Mouse (Mus musculus): Measurements from ENCODE around the gene Ralgps2. TPM values are rescaled to one million over a fixed set of nuclear protein-coding genes. Genes with fewer than 3 reads are reported as not detected.

The Ralgps2 gene
- polyA plus RNA-seq, 1 experiment from 2014 or later, result 109 TPM

DNA sequence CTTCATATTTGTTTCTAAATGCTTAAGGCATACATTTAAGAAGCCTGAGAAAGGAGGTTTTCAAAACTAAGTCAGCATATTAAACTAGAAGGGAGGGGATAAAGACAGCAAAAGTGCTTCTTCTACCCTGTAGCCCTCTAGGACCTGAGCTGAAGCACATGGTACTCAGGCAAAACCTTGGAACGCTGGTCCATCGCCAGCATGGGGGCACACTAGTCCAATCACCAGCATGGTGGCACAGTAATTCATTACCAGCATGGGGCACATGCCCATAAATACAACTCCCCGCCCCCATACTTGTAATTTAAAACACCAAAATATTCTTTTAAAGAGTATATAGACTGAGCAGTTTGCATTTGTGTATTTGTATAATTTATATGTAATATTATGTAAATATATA lies 23.1 kb downstream of the Ralgps2 start:
- 83% methylated on average over 3 of the region's 3 CpGs for WGBS
- Histone ChIP-seq H3K36me3 (replicated peaks) (no peaks in the 10 kb centered on the region), H3K4me2 (no peak overlapping the region), H3K4me1 (peaks cover 15% of the 10 kb centered on the region), H3K9me3 (no peaks in the 10 kb centered on the region), H3K27me3 (no peaks in the 10 kb centered on the region), H3K4me3 (replicated peaks) (no peak overlapping the region), H3K9ac (no peak overlapping the region), H3K27ac (no peak overlapping the region)
- no peak for ATAC-seq (ENCODE audit: low FRiP score)

DNA sequence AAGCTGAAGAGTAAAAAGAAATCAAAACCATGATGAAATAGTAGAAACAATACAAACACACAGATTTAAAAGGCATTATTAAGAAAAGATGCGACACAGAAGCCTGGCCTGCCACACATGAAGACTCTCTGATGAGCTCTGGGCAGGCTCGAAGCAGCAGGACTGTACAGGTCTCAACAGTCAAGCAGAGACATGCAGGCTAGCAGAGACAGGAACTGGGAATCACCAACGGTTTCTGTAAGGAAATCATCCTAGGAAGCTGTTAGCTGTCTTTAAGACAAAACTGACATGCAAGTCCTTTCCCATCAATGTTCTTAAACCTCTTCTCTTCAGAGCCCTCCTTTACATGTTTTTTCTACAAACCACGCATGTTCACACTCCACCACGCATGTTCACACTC lies 24.5 kb downstream of the Ralgps2 start:
- 86% methylated on average over 5 of the region's 5 CpGs for WGBS
- no peak for ATAC-seq (ENCODE audit: low FRiP score)
- Histone ChIP-seq H3K4me1 (peaks cover 3% of the 10 kb centered on the region; the same call in 1 of the 2 replicates), H3K4me2 (no peak overlapping the region), H3K9ac (no peak overlapping the region), H3K27ac (no peak overlapping the region), H3K27me3 (no peaks in the 10 kb centered on the region), H3K36me3 (replicated peaks) (no peaks in the 10 kb centered on the region), H3K4me3 (replicated peaks) (no peak overlapping the region), H3K9me3 (no peaks in the 10 kb centered on the region)

DNA sequence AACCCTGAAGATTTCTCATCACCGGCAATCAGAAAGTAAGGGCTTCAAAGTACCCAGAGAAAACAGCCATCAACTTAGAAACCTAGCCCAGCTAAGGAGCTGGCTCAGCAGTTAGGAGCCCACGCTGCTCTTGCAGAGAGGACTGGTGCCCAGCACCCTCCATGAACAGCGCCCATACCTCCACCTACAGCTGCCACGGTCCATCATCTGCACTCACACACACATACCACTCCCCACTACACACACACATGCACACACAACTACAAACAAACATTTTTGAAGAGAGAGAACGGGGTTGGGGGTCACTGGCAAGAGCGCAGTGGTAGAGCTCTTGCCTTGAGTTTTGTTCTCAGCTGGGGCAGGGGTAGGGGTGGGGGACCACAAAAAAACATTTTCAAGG lies 26.2 kb downstream of the Ralgps2 start:
- Histone ChIP-seq H3K27me3 (no peaks in the 10 kb centered on the region), H3K4me3 (replicated peaks) (no peak overlapping the region), H3K36me3 (replicated peaks) (no peaks in the 10 kb centered on the region), H3K9me3 (no peaks in the 10 kb centered on the region), H3K4me2 (no peak overlapping the region), H3K9ac (no peak overlapping the region), H3K27ac (no peak overlapping the region), H3K4me1 (no peaks in the 10 kb centered on the region)
- 95% methylated on average over 6 of the region's 6 CpGs for WGBS
- ATAC-seq (ENCODE audit: low FRiP score), result no peak

DNA sequence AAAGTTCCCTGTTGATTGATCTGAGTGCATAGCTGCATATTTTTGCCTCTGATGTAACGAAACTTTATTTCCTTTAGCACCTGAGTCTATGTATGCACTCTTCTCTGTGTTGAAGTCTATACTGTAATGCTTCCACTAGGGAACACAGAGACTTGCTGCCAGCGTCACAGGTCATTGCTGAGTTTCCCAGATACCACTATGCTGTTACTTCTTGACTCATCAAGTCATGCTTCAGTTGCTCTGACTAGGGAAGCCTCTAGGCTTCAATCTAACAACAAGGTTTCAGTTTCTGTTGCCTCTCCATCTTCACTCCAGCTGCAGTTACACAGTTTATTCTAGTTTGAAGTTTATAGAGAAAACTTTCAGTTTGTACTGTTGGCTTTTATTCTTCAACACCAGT lies 28.5 kb downstream of the Ralgps2 start:
- Histone ChIP-seq H3K9me3 (no peaks in the 10 kb centered on the region), H3K27me3 (no peaks in the 10 kb centered on the region), H3K36me3 (replicated peaks) (peaks cover 3% of the 10 kb centered on the region; the same call in 1 of the 2 replicates), H3K27ac (no peak overlapping the region), H3K4me1 (no peaks in the 10 kb centered on the region), H3K9ac (no peak overlapping the region), H3K4me2 (no peak overlapping the region), H3K4me3 (replicated peaks) (no peak overlapping the region)
- no peak for ATAC-seq (ENCODE audit: low FRiP score)
- WGBS, result 77% methylated on average over 2 of the region's 2 CpGs

DNA sequence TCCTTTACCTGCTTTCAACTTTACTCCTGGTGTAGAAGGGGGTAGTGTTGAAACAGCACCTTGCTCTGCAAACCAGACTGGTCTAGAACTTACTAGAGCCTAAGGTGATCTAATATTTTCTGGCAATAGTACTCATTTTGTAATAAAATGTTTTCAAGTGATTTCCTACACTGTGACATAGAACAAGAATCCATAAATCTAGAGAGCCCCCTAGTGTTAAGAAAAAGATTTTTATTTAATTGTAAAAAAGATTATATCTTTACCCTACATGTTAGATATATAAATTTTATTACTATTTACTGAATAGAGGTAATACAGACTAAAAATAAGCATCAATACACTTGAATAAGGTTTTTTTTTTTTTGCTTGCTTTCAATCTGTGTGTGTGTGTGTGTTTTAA lies 29.6 kb downstream of the Ralgps2 start:
- no peaks in the 10 kb centered on the region for H3K9me3 ChIP-seq
- H3K9ac ChIP-seq, result no peak overlapping the region
- H3K4me1 ChIP-seq, result no peaks in the 10 kb centered on the region
- no peaks in the 10 kb centered on the region for H3K27me3 ChIP-seq
- no peak overlapping the region for H3K4me3 ChIP-seq (replicated peaks)
- H3K4me2 ChIP-seq, result no peak overlapping the region
- no peak overlapping the region for H3K27ac ChIP-seq
- no peak for ATAC-seq (ENCODE audit: low FRiP score)
- H3K36me3 ChIP-seq (replicated peaks), result peaks cover 3% of the 10 kb centered on the region; the same call in 1 of the 2 replicates

DNA sequence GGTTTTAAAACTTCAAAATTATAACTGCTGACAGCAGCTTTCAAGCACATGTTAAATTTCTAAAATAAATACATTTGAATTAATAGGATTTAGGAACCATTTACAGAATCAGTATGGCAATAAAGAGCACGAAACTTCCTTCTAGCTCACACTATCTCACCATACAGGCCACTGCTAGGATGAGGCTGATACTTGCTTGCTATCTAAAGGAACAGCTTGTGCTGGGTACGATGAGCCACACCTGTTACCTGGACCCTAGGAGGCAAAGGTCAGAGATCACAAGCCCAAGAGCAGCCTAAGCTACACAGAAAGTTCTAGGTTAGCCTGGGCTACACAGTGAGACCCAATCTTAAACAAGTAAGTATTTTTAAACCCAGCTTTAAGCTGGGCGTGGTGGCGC lies 30.2 kb downstream of the Ralgps2 start:
- no peaks in the 10 kb centered on the region for H3K4me1 ChIP-seq
- no peak for ATAC-seq (ENCODE audit: low FRiP score)
- H3K27me3 ChIP-seq, result no peaks in the 10 kb centered on the region
- H3K27ac ChIP-seq, result no peak overlapping the region
- 94% methylated on average over 4 of the region's 4 CpGs for WGBS
- no peak overlapping the region for H3K4me2 ChIP-seq
- no peak overlapping the region for H3K9ac ChIP-seq
- peaks cover 3% of the 10 kb centered on the region; the same call in 1 of the 2 replicates for H3K36me3 ChIP-seq (replicated peaks)
- no peak overlapping the region for H3K4me3 ChIP-seq (replicated peaks)
- no peaks in the 10 kb centered on the region for H3K9me3 ChIP-seq

DNA sequence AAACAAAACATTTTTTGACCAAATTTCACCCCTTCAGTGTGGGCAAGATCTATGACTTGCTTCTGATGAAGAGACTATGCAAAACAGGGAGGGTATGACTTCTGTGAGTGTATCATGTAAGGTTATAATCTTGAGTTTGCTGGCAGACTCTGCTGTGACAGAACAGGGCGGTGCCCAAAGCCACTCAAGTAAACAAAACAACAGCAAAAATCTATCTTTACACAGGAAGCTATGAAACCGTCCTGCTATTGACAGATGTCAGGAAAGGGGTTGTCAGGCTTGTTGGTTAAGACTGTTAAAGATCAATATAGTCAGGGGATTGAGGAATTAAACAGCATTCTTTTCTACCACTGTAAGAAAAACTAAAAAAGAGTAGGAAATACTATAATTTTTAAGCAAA lies 33.8 kb downstream of the Ralgps2 start:
- Histone ChIP-seq H3K4me3 (replicated peaks) (no peak overlapping the region), H3K4me2 (no peak overlapping the region), H3K27me3 (no peaks in the 10 kb centered on the region), H3K27ac (no peak overlapping the region), H3K36me3 (replicated peaks) (peaks cover 3% of the 10 kb centered on the region; the same call in 1 of the 2 replicates), H3K9ac (no peak overlapping the region), H3K4me1 (no peaks in the 10 kb centered on the region), H3K9me3 (no peaks in the 10 kb centered on the region)
- 94% methylated on average over 2 of the region's 2 CpGs for WGBS
- ATAC-seq (ENCODE audit: low FRiP score), result no peak

DNA sequence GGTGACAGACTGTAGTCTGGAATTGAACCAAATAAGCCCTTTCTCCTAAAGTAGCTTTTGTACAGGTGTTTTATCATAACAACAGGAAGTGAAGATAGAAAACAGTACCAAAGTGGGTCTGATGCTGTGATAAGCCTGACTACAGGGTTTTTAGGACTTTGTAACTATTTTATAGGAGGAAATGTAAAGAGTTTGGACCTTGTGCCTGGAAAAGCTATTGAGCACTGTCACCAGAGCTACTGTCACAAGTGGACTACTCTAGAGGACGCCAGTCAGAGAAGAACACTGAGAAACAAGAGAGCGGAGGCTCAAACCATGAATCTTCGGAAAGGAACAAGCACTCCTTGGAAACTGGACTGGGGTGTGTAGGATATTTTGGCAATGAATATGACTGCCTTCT lies 35.5 kb downstream of the Ralgps2 start:
- Histone ChIP-seq H3K27ac (no peak overlapping the region), H3K27me3 (no peaks in the 10 kb centered on the region), H3K4me3 (replicated peaks) (no peak overlapping the region), H3K9me3 (no peaks in the 10 kb centered on the region), H3K36me3 (replicated peaks) (peaks cover 12% of the 10 kb centered on the region), H3K9ac (no peak overlapping the region), H3K4me1 (no peaks in the 10 kb centered on the region), H3K4me2 (no peak overlapping the region)
- no peak for ATAC-seq (ENCODE audit: low FRiP score)
- WGBS, result 95% methylated on average over 3 of the region's 3 CpGs

DNA sequence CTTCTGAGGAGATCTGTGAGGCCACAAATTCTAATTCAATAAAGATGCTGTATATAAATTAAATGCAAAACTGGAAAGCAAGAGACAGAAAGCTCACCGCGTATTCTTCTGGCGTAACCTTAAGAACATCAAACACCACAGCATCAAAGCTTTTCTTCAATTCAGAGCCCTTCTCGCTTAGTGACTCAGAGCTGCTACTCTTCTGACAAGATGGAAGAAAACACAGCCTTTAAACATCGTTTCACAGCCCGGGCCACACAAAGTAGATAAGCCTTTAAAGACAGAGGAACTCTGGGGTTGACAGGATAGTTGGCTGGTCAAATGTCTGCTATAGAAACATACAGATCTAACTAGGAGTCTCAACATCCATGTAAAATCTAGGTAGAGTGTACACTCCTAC lies 37.7 kb downstream of the Ralgps2 start:
- Histone ChIP-seq H3K4me2 (no peak overlapping the region), H3K36me3 (replicated peaks) (peaks cover 14% of the 10 kb centered on the region), H3K4me3 (replicated peaks) (no peak overlapping the region), H3K27ac (no peak overlapping the region), H3K27me3 (no peaks in the 10 kb centered on the region), H3K4me1 (peaks cover 5% of the 10 kb centered on the region; the same call in 1 of the 2 replicates), H3K9me3 (no peaks in the 10 kb centered on the region), H3K9ac (no peak overlapping the region)
- 86% methylated on average over 6 of the region's 6 CpGs for WGBS
- no peak for ATAC-seq (ENCODE audit: low FRiP score)

DNA sequence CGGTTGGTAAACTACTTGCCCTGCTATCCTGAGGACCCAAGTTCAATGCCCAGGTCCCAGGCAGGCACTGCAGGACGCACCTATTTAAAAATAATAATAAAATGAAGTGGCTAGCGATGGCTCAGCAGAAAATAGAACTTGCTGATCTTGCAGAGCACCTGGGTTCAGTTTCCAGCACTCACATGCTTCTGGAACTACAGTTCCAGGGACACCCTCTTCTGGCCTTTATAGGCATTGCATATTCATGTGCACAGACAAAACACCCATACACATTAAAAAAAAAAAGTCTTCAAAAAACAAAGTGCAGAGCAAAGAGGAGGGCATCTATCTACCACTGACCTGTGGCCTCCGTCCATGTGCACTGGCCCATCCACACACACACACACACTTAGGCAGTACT lies 47.9 kb downstream of the Ralgps2 start:
- H3K4me2 ChIP-seq, result no peak overlapping the region
- WGBS, result 88% methylated on average over 4 of the region's 4 CpGs

DNA sequence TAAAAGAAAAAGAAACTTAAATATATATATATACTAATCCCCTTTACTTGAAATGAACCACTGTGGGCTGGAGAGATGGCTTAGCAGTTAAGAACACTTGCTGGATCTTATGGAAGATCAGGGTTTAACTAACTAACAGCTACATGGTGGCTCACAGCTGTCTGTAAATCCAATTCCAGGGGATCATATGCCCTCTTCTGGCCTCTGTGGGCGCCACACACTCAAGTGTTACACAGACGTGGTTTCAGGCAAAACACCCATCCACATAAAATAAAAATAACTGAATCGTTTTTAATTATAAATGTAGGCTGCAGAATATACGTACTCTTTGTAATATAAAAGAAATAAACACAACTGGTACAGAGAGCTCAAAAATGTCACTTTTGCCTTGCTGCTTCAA lies 50.6 kb downstream of the Ralgps2 start:
- Histone ChIP-seq H3K4me1 (no peaks in the 10 kb centered on the region), H3K27ac (no peak overlapping the region), H3K9me3 (no peaks in the 10 kb centered on the region), H3K9ac (no peak overlapping the region), H3K4me3 (replicated peaks) (no peak overlapping the region), H3K27me3 (no peaks in the 10 kb centered on the region), H3K36me3 (replicated peaks) (peaks cover 20% of the 10 kb centered on the region), H3K4me2 (no peak overlapping the region)
- no peak for ATAC-seq (ENCODE audit: low FRiP score)
- 88% methylated on average over 4 of the region's 4 CpGs for WGBS

More for the DNA sequence above, 47.9 kb downstream of the Ralgps2 start:
- Histone ChIP-seq H3K36me3 (replicated peaks) (peaks cover 11% of the 10 kb centered on the region), H3K9ac (no peak overlapping the region), H3K27ac (no peak overlapping the region), H3K4me1 (no peaks in the 10 kb centered on the region), H3K9me3 (no peaks in the 10 kb centered on the region), H3K4me3 (replicated peaks) (no peak overlapping the region), H3K27me3 (no peaks in the 10 kb centered on the region)
- ATAC-seq (ENCODE audit: low FRiP score), result no peak

DNA sequence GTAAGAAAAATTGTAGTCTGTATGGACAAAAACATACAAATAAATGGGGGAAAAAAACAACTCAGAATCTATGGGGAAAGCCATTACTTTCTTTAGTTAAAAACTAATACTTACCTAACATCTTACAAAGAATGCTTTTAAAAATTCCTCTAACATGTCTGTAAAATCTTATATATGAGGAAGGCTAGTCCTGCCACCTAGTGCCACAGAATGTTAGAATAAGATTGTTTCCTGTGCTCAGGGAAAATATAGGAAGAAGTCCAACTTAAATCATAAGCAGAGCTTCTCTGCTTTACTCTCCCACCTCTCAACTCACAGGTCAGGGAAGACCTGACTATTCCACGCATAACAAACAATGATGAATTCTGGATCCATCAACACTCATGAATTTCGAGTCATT lies 53.5 kb downstream of the Ralgps2 start:
- H3K27ac ChIP-seq, result no peak overlapping the region
- H3K27me3 ChIP-seq, result no peaks in the 10 kb centered on the region
- no peaks in the 10 kb centered on the region for H3K9me3 ChIP-seq
- ATAC-seq (ENCODE audit: low FRiP score), result no peak
- H3K4me1 ChIP-seq, result no peaks in the 10 kb centered on the region
- H3K4me3 ChIP-seq (replicated peaks), result no peak overlapping the region
- H3K36me3 ChIP-seq (replicated peaks), result peaks cover 40% of the 10 kb centered on the region
- no peak overlapping the region for H3K4me2 ChIP-seq
- no peak overlapping the region for H3K9ac ChIP-seq
- WGBS, result 87% methylated on average over 2 of the region's 2 CpGs

DNA sequence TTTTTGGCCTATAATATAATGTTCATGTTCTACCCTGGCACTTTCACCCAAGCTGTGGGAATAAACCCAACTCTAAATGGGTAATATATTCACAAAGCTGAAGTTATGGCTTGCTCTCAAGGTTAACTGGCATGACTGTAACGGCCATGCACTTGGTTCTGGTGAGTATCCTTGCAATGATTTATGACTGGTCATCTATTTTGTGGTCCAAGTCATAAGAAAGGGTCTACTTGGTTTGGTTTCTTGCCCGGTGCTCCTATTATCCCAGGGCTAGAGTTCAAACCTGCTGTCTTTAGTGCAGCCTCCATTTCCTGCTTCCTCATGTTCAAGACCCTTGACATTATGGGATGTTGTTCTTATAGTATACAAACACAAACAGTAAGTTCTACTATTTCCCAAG lies 54.6 kb downstream of the Ralgps2 start:
- Histone ChIP-seq H3K9me3 (no peaks in the 10 kb centered on the region), H3K4me3 (replicated peaks) (no peak overlapping the region), H3K36me3 (replicated peaks) (peaks cover 37% of the 10 kb centered on the region), H3K4me1 (no peaks in the 10 kb centered on the region), H3K4me2 (no peak overlapping the region), H3K27ac (no peak overlapping the region), H3K9ac (no peak overlapping the region), H3K27me3 (no peaks in the 10 kb centered on the region)
- 93% methylated on average over 2 of the region's 2 CpGs for WGBS
- no peak for ATAC-seq (ENCODE audit: low FRiP score)

DNA sequence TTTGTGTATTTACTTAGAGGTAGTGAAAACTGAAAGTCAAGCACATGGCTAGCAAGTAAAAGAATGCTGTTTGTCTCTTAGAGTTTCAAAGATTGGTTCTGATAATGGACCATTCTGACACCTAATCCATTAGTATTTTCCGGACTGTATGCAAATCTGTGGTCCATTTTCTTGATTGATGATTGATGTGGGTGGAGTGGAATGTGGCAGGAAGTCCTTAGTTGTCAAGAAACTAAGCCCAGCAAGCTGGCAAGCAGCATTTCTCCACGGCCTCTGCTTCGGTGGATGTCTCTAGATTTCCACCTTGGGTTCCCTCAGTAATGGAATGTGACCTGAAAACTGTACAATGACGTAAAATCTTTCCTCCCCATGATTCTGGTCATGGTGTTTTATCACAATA lies 68.8 kb downstream of the Ralgps2 start:
- no peak for ATAC-seq (ENCODE audit: low FRiP score)
- WGBS, result 94% methylated on average over 4 of the region's 4 CpGs
- Histone ChIP-seq H3K4me1 (no peaks in the 10 kb centered on the region), H3K36me3 (replicated peaks) (peaks cover 13% of the 10 kb centered on the region), H3K9ac (no peak overlapping the region), H3K27ac (no peak overlapping the region), H3K4me2 (no peak overlapping the region), H3K4me3 (replicated peaks) (no peak overlapping the region), H3K27me3 (no peaks in the 10 kb centered on the region), H3K9me3 (no peaks in the 10 kb centered on the region)

All from forebrain, embryonic 12.5 days (tissue).